Mouse (Mus musculus): ENCODE measurements around the gene Hoxa3. TPM values are rescaled to one million over a fixed set of nuclear protein-coding genes. Genes with fewer than 3 reads are reported as not detected.

Gene Hoxa3
- total and polyA plus RNA-seq, 2 experiments from 2014 or later = 1.6 TPM; not detected in 1

GRCm38 (mm10) chr6:52185834-52186233, 27.3 kb downstream of the Hoxa3 start:
- Histone ChIP-seq H3K4me3 (ENCODE audit: low read depth, low read length) (no peak overlapping the region), H3K27ac (ENCODE audit: low read depth, low read length) (no peak overlapping the region), H3K9ac (replicated peaks; ENCODE audit: low read length, poor library complexity, severe bottlenecking) (no peak overlapping the region), H3K27me3 (ENCODE audit: insufficient read depth, low read length) (peaks cover 97% of the 10 kb centered on the region), H3K4me1 (ENCODE audit: insufficient read depth, low read length) (no peaks in the 10 kb centered on the region), H3K4me2 (ENCODE audit: low read depth, low read length, poor library complexity, severe bottlenecking) (no peak overlapping the region), H3K9me3 (ENCODE audit: low read length) (no peaks in the 10 kb centered on the region), H3K36me3 (ENCODE audit: insufficient read depth, low read length) (no peaks in the 10 kb centered on the region)
- 10% methylated on average over 3 of the region's 3 CpGs for WGBS
- TF ChIP-seq CTCF (IDR thresholded peaks at IDR 0.05) = no peak
- DNase-seq (ENCODE audit: low spot score) (no peak), ATAC-seq (ENCODE audit: low FRiP score) (no peak)

- WGBS = 2% methylated on average over 19 of the region's 19 CpGs
- Histone ChIP-seq H3K4me3 (ENCODE audit: low read depth, low read length) (no peak overlapping the region), H3K4me1 (ENCODE audit: insufficient read depth, low read length) (no peaks in the 10 kb centered on the region)
These were observed 27.9 kb downstream of the Hoxa3 start for GRCm38 (mm10) chr6:52185222-52185621.

DNA sequence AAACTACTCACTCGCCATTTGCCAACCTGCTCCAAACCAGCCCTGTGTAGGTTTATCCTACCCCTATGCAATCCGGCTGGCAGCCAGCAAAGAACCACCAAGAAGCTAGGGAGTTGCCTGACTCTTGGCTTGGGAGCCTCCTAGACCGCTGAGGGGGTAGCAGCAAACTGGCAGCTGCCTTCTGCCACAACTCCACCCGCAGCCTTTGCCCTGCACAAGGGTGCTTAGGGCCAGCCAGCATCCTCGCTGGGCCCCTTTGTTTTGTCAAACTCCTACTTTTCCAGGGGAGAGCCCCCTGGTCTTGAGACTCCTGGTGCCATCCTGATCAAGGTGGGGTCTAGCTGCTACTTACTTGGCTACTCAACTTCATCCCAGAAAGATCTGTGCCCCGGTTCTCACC, 28.5 kb downstream of the Hoxa3 start:
- Histone ChIP-seq H3K27ac (ENCODE audit: low read depth, low read length) (no peak overlapping the region), H3K9me3 (ENCODE audit: low read length) (no peaks in the 10 kb centered on the region), H3K9ac (replicated peaks; ENCODE audit: low read length, poor library complexity, severe bottlenecking) (no peak overlapping the region), H3K4me3 (ENCODE audit: low read depth, low read length) (no peak overlapping the region), H3K4me1 (ENCODE audit: insufficient read depth, low read length) (no peaks in the 10 kb centered on the region), H3K4me2 (ENCODE audit: low read depth, low read length, poor library complexity, severe bottlenecking) (no peak overlapping the region), H3K27me3 (ENCODE audit: insufficient read depth, low read length) (peaks cover 97% of the 10 kb centered on the region), H3K36me3 (ENCODE audit: insufficient read depth, low read length) (no peaks in the 10 kb centered on the region)
- DNase-seq (ENCODE audit: low spot score) = no peak
- WGBS = 2% methylated on average over 6 of the region's 6 CpGs
- no peak for ATAC-seq (ENCODE audit: low FRiP score)
- no peak for TF ChIP-seq CTCF (IDR thresholded peaks at IDR 0.05)

More at GRCm38 (mm10) chr6:52185222-52185621, 27.9 kb downstream of the Hoxa3 start:
- no peaks in the 10 kb centered on the region for H3K36me3 ChIP-seq (ENCODE audit: insufficient read depth, low read length)
- H3K9ac ChIP-seq (replicated peaks; ENCODE audit: low read length, poor library complexity, severe bottlenecking) = no peak overlapping the region
- DNase-seq (ENCODE audit: low spot score) = no peak
- H3K9me3 ChIP-seq (ENCODE audit: low read length) = no peaks in the 10 kb centered on the region
- no peak overlapping the region for H3K27ac ChIP-seq (ENCODE audit: low read depth, low read length)
- no peak overlapping the region for H3K4me2 ChIP-seq (ENCODE audit: low read depth, low read length, poor library complexity, severe bottlenecking)
- H3K27me3 ChIP-seq (ENCODE audit: insufficient read depth, low read length) = peaks cover 97% of the 10 kb centered on the region
- no peak for ATAC-seq (ENCODE audit: low FRiP score)
- TF ChIP-seq CTCF (IDR thresholded peaks at IDR 0.05) = no peak

DNA sequence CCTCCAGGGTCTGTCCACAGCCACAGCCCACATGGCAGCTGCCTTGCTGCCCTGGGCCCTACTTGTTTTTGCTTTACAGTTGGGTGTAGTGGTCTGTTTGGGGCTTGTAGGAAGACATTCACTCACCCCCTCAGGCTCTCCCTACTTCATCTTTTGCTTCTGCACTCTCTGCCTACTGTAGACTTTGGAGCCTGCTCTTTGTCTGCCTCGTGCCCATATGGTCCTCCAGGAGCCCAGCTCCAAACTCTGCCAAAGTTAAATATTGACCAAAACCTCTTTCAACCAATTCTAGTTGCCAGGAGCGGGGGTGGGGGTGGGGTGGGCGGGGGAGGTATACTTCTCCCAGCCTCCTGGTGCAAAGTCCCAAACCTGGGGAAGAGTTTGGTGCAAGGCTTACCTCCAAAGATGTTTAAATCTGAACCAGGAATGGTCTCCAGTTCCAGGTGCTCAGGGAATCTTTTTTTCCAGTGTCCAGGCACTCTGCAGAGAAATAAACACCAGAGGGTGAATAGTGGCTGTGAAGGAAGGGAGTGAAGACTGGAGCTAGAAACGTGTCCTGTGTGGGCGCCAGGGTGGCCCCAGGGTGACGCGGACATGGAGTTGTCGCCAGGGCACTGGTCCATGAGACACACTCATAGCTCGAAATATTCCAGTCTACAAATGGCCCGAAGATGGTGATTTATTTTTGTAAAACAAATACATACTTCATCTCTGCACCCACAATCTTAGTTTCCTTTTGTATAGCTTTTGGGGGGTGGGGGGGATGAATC, 29.6 kb downstream of the Hoxa3 start:
- Histone ChIP-seq H3K9ac (replicated peaks; ENCODE audit: low read length, poor library complexity, severe bottlenecking) (no peak overlapping the region), H3K4me3 (ENCODE audit: low read depth, low read length) (no peak overlapping the region), H3K9me3 (ENCODE audit: low read length) (no peaks in the 10 kb centered on the region), H3K4me2 (ENCODE audit: low read depth, low read length, poor library complexity, severe bottlenecking) (no peak overlapping the region), H3K27ac (ENCODE audit: low read depth, low read length) (no peak overlapping the region), H3K36me3 (ENCODE audit: insufficient read depth, low read length) (no peaks in the 10 kb centered on the region), H3K4me1 (ENCODE audit: insufficient read depth, low read length) (no peaks in the 10 kb centered on the region), H3K27me3 (ENCODE audit: insufficient read depth, low read length) (peaks cover 97% of the 10 kb centered on the region)
- TF ChIP-seq CTCF (IDR thresholded peaks at IDR 0.05) = no peak
- DNase-seq (ENCODE audit: low spot score) (no peak), ATAC-seq (ENCODE audit: low FRiP score) (no peak)
- WGBS = 10% methylated on average over 10 of the region's 10 CpGs

GRCm38 (mm10) chr6:52182793-52183192, 30.3 kb downstream of the Hoxa3 start:
- H3K4me3 ChIP-seq (ENCODE audit: low read depth, low read length) = no peak overlapping the region
- WGBS = 11% methylated on average over 1 of the region's 1 CpGs
- H3K4me1 ChIP-seq (ENCODE audit: insufficient read depth, low read length) = no peaks in the 10 kb centered on the region
- DNase-seq (ENCODE audit: low spot score) (no peak), ATAC-seq (ENCODE audit: low FRiP score) (no peak)
- no peak overlapping the region for H3K9ac ChIP-seq (replicated peaks; ENCODE audit: low read length, poor library complexity, severe bottlenecking)
- H3K27ac ChIP-seq (ENCODE audit: low read depth, low read length) = no peak overlapping the region
- no peak overlapping the region for H3K4me2 ChIP-seq (ENCODE audit: low read depth, low read length, poor library complexity, severe bottlenecking)
- no peaks in the 10 kb centered on the region for H3K36me3 ChIP-seq (ENCODE audit: insufficient read depth, low read length)
- no peaks in the 10 kb centered on the region for H3K9me3 ChIP-seq (ENCODE audit: low read length)
- peaks cover 97% of the 10 kb centered on the region for H3K27me3 ChIP-seq (ENCODE audit: insufficient read depth, low read length)
- no peak for TF ChIP-seq CTCF (IDR thresholded peaks at IDR 0.05)

DNA sequence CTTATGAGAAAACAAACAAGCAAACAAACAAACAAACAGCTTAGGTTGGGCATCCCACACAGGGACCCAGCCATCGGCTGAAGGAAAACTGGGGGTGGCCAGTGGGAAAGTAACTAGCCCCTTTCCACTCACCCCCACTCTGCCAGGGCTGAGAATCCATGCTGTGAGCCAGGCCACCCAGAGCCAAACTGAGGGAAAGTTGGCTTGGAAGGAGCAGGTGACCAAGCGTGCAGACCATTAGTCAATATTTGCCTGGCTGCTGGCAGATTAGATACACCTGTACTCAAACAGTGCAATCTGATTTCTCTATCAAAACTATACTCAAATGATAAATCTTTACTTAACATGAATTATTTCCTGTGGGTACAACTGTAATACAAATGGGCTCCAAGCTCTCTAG, 31.1 kb downstream of the Hoxa3 start:
- Histone ChIP-seq H3K4me1 (ENCODE audit: insufficient read depth, low read length) (no peaks in the 10 kb centered on the region), H3K4me2 (ENCODE audit: low read depth, low read length, poor library complexity, severe bottlenecking) (no peak overlapping the region), H3K36me3 (ENCODE audit: insufficient read depth, low read length) (no peaks in the 10 kb centered on the region), H3K9me3 (ENCODE audit: low read length) (no peaks in the 10 kb centered on the region), H3K9ac (replicated peaks; ENCODE audit: low read length, poor library complexity, severe bottlenecking) (no peak overlapping the region), H3K27me3 (ENCODE audit: insufficient read depth, low read length) (peaks cover 98% of the 10 kb centered on the region), H3K27ac (ENCODE audit: low read depth, low read length) (no peak overlapping the region), H3K4me3 (ENCODE audit: low read depth, low read length) (no peak overlapping the region)
- no peak for TF ChIP-seq CTCF (IDR thresholded peaks at IDR 0.05)
- WGBS = 24% methylated on average over 2 of the region's 2 CpGs
- DNase-seq (ENCODE audit: low spot score) (no peak), ATAC-seq (ENCODE audit: low FRiP score) (no peak)
